Mouse (Mus musculus) limb, embryonic 11.5 days (tissue): ENCODE measurements around the gene Igf1r. TPM values are rescaled to one million over a fixed set of nuclear protein-coding genes. Genes with fewer than 3 reads are reported as not detected.

Experiments used
- ATAC-seq: fragments of 200-750 bp; cut with Nextera tagmentation; 2 replicates; pipeline ENCODE4 v1.8.0; 2017; ENCODE audit warnings: low read depth; ENCODE audit not compliant: insufficient number of reproducible peaks, low FRiP score, low TSS enrichment
- DNase-seq: peaks from one replicate; pipeline ENCODE4 v3.0.0-alpha.2; 2015; ENCODE audit warnings: low spot score
- H3K27ac ChIP-seq: fragments of 300-500 bp; sonication (generic); replicated peaks from 2 replicates; pipeline ENCODE4 v1.5.1; 2014; ENCODE audit warnings: low read depth, mild to moderate bottlenecking, low read length
- H3K27me3 ChIP-seq: fragments of 300-500 bp; sonication (generic); 2 replicates; pipeline ENCODE4 v1.6.1; 2014; ENCODE audit warnings: mild to moderate bottlenecking, low read length, mixed read lengths; ENCODE audit not compliant: control insufficient read depth, insufficient read depth
- H3K36me3 ChIP-seq: fragments of 300-500 bp; sonication (generic); 2 replicates; pipeline ENCODE4 v1.6.1; 2014; ENCODE audit warnings: mild to moderate bottlenecking, low read length, moderate library complexity, mixed read lengths; ENCODE audit not compliant: control insufficient read depth, insufficient read depth
- H3K4me1 ChIP-seq: fragments of 300-500 bp; sonication (generic); 2 replicates; pipeline ENCODE4 v1.6.1; 2014; ENCODE audit warnings: low read length, mixed read lengths; ENCODE audit not compliant: control insufficient read depth, insufficient read depth
- H3K4me2 ChIP-seq: fragments of 300-500 bp; sonication (generic); 2 replicates; pipeline ENCODE4 v1.6.1; 2014; ENCODE audit warnings: low read depth, mild to moderate bottlenecking, moderate library complexity; ENCODE audit not compliant: severe bottlenecking
- H3K4me3 ChIP-seq: fragments of 300-500 bp; sonication (generic); 2 replicates; pipeline ENCODE4 v1.5.1; 2014; ENCODE audit warnings: low read depth, low read length
- H3K9ac ChIP-seq: fragments of 300-500 bp; sonication (generic); 2 replicates; pipeline ENCODE4 v1.6.1; 2014; ENCODE audit warnings: mild to moderate bottlenecking, low read length
- H3K9me3 ChIP-seq: fragments of 300-500 bp; sonication (generic); 2 replicates; pipeline ENCODE4 v1.6.1; 2016; ENCODE audit warnings: low read length; ENCODE audit not compliant: control insufficient read depth
- WGBS: fragments of 180-500 bp; shearing (Covaris S2); extraction: QIAGEN DNeasy Blood & Tissue Kit; methylation state at CpG from one replicate; pipeline ENCODE4 v1.1.7; 2014; 5-methylcytosine and 5-hydroxymethylcytosine counted together
- polyA plus RNA-seq: library from polyadenylated mRNA; unstranded; fragments of >200 nt; fragmentation: Nextera tagmentation; extraction: Ambion mirVana; gene quantifications from 2 replicates; pipeline ENCODE4 v1.2.1, GENCODE M21; 2014

The Igf1r gene
- polyA plus RNA-seq, 1 experiment from 2014 or later = 29.9 TPM

DNA sequence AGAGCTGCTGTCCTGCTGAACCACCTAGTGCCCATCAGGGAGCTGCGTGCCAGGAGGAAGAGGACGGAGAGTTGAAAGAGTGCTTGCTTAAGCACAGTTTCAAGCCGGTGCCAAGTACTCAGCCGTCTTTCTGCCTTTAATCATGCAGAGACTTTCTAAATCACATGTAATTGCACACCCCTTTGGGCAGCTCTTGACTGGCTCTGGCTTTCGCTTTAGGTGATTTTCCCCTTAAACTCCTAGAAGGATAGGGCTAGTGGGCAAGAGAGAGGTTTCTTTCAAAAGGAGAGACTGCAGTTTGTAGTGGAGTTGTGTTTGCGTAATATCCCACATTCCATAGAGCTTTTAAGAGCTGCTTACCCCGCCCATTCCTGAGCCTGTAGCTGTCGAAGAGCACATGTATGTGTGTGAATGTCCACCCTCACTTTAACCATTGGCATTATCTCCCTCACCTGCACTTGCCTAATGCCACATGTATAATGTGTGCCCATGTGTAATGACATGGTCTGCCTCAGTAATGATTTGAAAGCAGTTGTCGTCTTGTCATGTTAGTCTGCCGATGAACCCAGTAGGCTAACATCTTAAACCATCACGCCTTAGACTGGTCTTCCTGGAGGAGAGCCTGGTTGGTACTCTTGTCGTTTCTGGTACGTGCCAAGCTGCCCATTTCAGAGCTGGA is 109.7 kb downstream of the Igf1r start:
- H3K9ac ChIP-seq = no peak overlapping the region
- ATAC-seq (no peak), DNase-seq (no peak)
- H3K27me3 ChIP-seq = no peaks in the 10 kb centered on the region
- H3K4me2 ChIP-seq = no peak overlapping the region
- H3K9me3 ChIP-seq = no peaks in the 10 kb centered on the region
- WGBS = 80% methylated on average over 13 of the region's 13 CpGs
- H3K27ac ChIP-seq = no peak overlapping the region
- no peaks in the 10 kb centered on the region; the same call in 1 of the 2 replicates for H3K36me3 ChIP-seq
- H3K4me3 ChIP-seq = no peak overlapping the region
- peaks cover 18% of the 10 kb centered on the region; the same call in 1 of the 2 replicates for H3K4me1 ChIP-seq

DNA sequence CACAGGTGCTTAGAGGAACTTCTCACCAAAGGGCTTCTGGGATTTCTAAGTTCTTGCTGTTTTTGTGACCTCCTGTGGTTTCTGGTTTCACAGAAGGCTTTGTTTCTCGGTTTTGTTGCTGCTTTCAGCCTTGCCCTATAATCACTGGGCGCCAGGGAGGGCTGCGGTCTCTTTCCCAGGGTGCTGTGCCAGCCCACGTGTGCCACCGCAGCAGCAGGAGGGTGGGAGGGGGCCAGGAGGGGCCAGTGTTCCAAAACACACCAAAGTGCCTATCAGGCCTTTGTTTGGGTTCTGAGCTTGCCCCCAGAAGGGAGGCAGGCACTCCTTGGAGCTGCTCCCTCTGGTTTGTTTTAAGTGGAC is 110.2 kb downstream of the Igf1r start:
- no peaks in the 10 kb centered on the region for H3K9me3 ChIP-seq
- ATAC-seq (no peak), DNase-seq (no peak)
- 64% methylated on average over 5 of the region's 5 CpGs for whole genome bisulfite sequencing
- H3K36me3 ChIP-seq = no peaks in the 10 kb centered on the region; the same call in 1 of the 2 replicates
- H3K9ac ChIP-seq = no peak overlapping the region
- H3K4me2 ChIP-seq = no peak overlapping the region
- no peak overlapping the region for H3K4me3 ChIP-seq
- no peak overlapping the region for H3K27ac ChIP-seq
- H3K27me3 ChIP-seq = no peaks in the 10 kb centered on the region
- H3K4me1 ChIP-seq = peaks cover 13% of the 10 kb centered on the region; the same call in 1 of the 2 replicates

DNA sequence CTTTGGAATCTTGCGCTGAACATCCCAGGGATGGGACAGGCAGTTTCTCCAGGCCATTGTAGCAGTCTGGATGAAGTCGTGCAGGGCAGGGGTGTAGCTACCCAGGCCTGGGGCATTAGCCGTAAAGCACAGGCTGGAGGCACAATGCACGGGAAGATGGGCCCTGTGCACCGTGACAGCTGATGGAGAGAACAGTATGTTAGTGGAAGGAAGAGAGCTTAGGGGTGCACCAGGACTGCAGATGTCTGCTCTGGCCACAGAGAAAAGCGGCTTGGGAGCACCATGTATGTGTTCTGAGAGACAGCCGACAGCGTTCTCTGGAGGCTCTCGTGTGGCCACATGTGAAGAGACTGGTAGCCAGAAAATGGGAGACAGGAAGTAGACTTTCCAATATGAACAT is 111.1 kb downstream of the Igf1r start:
- DNase-seq (no peak), ATAC-seq (no peak)
- Histone ChIP-seq H3K27me3 (no peaks in the 10 kb centered on the region), H3K9me3 (no peaks in the 10 kb centered on the region), H3K4me2 (no peak overlapping the region), H3K4me1 (peaks cover 7% of the 10 kb centered on the region; the same call in 1 of the 2 replicates), H3K4me3 (no peak overlapping the region), H3K27ac (no peak overlapping the region), H3K9ac (no peak overlapping the region), H3K36me3 (no peaks in the 10 kb centered on the region; the same call in 1 of the 2 replicates)
- WGBS = 86% methylated on average over 9 of the region's 9 CpGs

DNA sequence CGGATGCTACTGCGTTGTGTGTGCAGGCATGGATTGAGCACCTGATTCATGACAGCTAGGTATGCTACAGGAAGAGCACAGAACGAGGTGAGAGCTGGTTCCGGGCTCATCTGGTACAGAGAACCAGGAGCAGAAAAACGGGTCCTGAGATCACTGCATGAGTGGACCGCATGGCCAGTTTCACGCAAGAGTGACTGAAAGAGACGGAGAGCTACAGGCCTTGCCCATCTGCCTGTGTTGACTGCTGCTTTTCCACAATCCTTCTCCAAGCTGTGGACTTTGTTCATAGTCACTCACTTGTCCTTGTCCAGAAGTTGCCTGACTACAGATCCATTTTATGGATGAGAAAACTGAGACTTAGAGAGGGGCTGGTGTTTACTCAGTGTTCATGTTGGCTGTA is 111.5 kb downstream of the Igf1r start:
- no peaks in the 10 kb centered on the region; the same call in 1 of the 2 replicates for H3K36me3 ChIP-seq
- H3K4me2 ChIP-seq = no peak overlapping the region
- WGBS = 93% methylated on average over 8 of the region's 8 CpGs
- H3K27me3 ChIP-seq = no peaks in the 10 kb centered on the region
- peaks cover 7% of the 10 kb centered on the region; the same call in 1 of the 2 replicates for H3K4me1 ChIP-seq
- no peak overlapping the region for H3K27ac ChIP-seq
- ATAC-seq = no peak
- H3K4me3 ChIP-seq = no peak overlapping the region
- H3K9me3 ChIP-seq = no peaks in the 10 kb centered on the region
- no peak for DNase-seq
- H3K9ac ChIP-seq = no peak overlapping the region

DNA sequence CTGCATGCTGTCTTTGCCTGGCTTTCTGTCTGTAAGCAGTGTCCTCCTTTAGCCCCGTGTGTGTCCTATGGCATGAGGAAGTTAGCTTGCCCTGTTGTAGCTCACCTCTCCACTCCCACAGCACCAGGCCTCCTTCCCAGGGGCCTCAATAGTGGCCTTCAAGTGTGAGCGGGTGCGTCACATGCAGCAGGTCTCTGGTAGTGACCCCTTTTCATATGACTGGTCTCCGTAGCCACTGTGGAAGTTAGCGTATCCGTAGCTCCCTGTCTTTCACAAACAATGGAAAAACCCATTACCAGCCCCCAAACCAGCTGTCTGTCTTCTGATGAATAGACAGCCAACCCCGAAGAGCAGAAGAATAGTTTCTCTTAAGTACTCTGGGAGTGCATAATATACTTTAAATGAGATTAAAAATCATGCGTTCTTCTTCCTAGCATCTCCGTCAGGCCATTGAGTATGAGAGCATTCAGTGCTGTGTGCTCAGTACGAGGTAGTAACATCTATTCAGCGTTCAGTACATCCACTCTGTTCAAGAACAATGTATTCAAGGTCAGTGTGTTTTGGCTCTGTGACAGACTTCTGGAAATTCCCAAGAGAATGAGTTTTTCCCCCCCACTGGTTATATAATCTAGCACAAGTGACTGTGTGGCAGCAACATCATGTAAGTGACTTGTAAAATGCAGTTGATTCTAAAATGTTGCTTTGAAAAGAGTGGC is 112.2 kb downstream of the Igf1r start:
- WGBS = 90% methylated on average over 11 of the region's 11 CpGs
- DNase-seq = no peak
- H3K4me2 ChIP-seq = no peak overlapping the region

DNA sequence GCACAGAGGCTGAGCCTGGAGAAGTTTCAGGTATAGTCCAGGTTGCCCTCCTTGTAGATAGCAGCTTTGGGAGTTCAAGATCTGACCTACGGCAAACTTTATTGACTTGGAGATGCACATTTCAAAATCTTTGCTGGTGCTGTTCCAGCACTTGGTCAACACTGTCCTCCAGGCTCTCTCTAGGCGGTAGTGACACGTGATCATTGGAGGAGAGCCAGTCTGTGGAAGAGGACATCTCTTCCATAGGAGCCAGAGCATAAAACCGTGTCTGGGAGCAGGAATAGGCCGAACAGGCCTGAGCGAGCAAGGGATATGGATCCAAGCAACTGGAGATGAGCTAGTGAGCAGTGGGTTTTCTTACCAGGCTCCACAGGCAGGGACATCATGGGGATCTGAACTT is 113.3 kb downstream of the Igf1r start:
- no peak overlapping the region for H3K27ac ChIP-seq
- no peak for ATAC-seq
- 94% methylated on average over 6 of the region's 6 CpGs for WGBS

More for the DNA sequence above, 112.2 kb downstream of the Igf1r start:
- Histone ChIP-seq H3K4me1 (peaks cover 7% of the 10 kb centered on the region; the same call in 1 of the 2 replicates), H3K9me3 (no peaks in the 10 kb centered on the region), H3K27ac (no peak overlapping the region), H3K9ac (no peak overlapping the region), H3K4me3 (no peak overlapping the region), H3K36me3 (no peaks in the 10 kb centered on the region; the same call in 1 of the 2 replicates), H3K27me3 (no peaks in the 10 kb centered on the region)
- no peak for ATAC-seq

DNA sequence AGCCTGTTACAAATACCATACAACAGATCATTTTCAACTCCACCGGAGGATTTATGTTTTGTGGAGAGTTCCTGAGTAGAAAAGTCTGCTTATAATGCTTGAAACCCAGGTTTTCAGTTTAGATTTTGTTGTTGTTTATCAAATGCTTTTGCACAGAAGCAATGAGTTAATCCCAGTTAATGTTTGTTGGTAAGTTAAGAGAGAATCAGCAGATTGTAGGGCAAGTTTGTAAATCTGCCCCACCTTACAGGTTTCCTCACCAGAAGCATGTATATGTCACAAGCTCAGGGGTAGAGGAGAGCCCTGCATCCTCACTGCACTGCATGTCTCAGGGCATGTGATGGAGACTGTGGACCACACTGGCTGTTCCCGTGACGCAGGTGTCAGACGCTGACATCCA is 114.7 kb downstream of the Igf1r start:
- H3K27ac ChIP-seq = no peak overlapping the region
- DNase-seq (no peak), ATAC-seq (no peak)
- H3K9ac ChIP-seq = no peak overlapping the region
- H3K4me3 ChIP-seq = no peak overlapping the region
- H3K4me1 ChIP-seq = peaks cover 11% of the 10 kb centered on the region; the same call in 1 of the 2 replicates
- H3K27me3 ChIP-seq = no peaks in the 10 kb centered on the region
- no peaks in the 10 kb centered on the region for H3K9me3 ChIP-seq
- no peak overlapping the region for H3K4me2 ChIP-seq
- no peaks in the 10 kb centered on the region for H3K36me3 ChIP-seq
- WGBS = 95% methylated on average over 4 of the region's 4 CpGs

More for the DNA sequence above, 113.3 kb downstream of the Igf1r start:
- H3K4me1 ChIP-seq = peaks cover 11% of the 10 kb centered on the region; the same call in 1 of the 2 replicates
- H3K36me3 ChIP-seq = no peaks in the 10 kb centered on the region
- H3K27me3 ChIP-seq = no peaks in the 10 kb centered on the region
- no peak overlapping the region for H3K4me3 ChIP-seq
- no peak for DNase-seq
- no peak overlapping the region for H3K4me2 ChIP-seq
- H3K9ac ChIP-seq = no peak overlapping the region
- no peaks in the 10 kb centered on the region for H3K9me3 ChIP-seq

DNA sequence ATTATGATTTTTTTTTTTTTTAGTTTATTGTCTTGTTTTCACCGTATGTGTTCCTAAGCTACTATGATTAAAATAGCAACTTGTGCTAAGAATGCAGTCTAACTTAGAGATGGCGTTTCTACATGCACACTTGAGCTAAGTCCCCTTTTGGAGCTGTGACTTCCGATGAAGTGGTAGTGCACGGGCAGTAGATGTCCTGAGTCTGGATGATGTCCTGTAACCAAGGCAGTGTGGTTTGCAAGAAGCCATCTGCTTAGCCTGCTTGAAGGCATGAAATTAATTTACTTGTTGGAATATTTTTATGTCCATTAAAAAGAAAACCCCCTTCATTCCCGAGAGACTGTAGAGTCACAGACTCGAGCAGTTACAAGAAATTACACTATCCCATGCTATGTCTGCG is 116.7 kb downstream of the Igf1r start:
- Histone ChIP-seq H3K9ac (no peak overlapping the region), H3K4me1 (peaks cover 20% of the 10 kb centered on the region), H3K9me3 (no peaks in the 10 kb centered on the region), H3K27me3 (no peaks in the 10 kb centered on the region), H3K27ac (no peak overlapping the region), H3K36me3 (no peaks in the 10 kb centered on the region), H3K4me2 (no peak overlapping the region), H3K4me3 (no peak overlapping the region)
- DNase-seq (no peak), ATAC-seq (no peak)
- 81% methylated on average over 7 of the region's 7 CpGs for WGBS
